Mouse (Mus musculus) ES-E14 (cell line): ENCODE results near the gene Cyba.

Source experiments
- CHD2 ChIP-seq: IDR thresholded peaks from 2 replicates; pipeline ENCODE4 v1.6.1; 2014; ENCODE audit warnings: mild to moderate bottlenecking, low read depth, low read length, inconsistent platforms
- HCFC1 ChIP-seq: IDR thresholded peaks from 2 replicates; pipeline ENCODE4 v1.6.1; 2012; ENCODE audit warnings: low read length, inconsistent platforms, borderline replicate concordance; ENCODE audit not compliant: insufficient read depth
- MAFK ChIP-seq: IDR thresholded peaks from 2 replicates; pipeline ENCODE4 v1.6.1; 2014; ENCODE audit warnings: mild to moderate bottlenecking, low read depth, low read length, inconsistent platforms; ENCODE audit not compliant: insufficient read depth
- ZC3H11A ChIP-seq: IDR thresholded peaks from 2 replicates; pipeline ENCODE4 v1.6.1; 2012; ENCODE audit warnings: low read depth, mild to moderate bottlenecking, inconsistent platforms, low read length, borderline replicate concordance
- ZNF384 ChIP-seq: IDR thresholded peaks from 2 replicates; pipeline ENCODE4 v1.6.1; 2012; ENCODE audit warnings: low read depth, low read length, inconsistent platforms

GRCm38 (mm10) chr8:122442781-122443180, 10.1 kb upstream of the Cyba start:
- no peak for TF ChIP-seq ZNF384
- TF ChIP-seq MAFK, result no peak
- peak; percentile 15; the same call in 1 of the 2 replicates for TF ChIP-seq HCFC1
- no peak for TF ChIP-seq ZC3H11A
- no peak for TF ChIP-seq CHD2
